Mouse (Mus musculus) neural tube, embryonic 13.5 days (tissue): ENCODE data around the gene Erfe. TPM values are rescaled to one million over a fixed set of nuclear protein-coding genes. Genes with fewer than 3 reads are reported as not detected.

Experiments used
- ATAC-seq: fragments of 200-750 bp; cut with Nextera tagmentation; 2 replicates; pipeline ENCODE4 v1.8.0; 2017; ENCODE audit warnings: low read depth, mild to moderate bottlenecking, moderate TSS enrichment, moderate library complexity
- H3K27ac ChIP-seq: fragments of 300-500 bp; sonication (generic); replicated peaks from 2 replicates; pipeline ENCODE4 v1.5.1; 2015; ENCODE audit warnings: moderate library complexity, mild to moderate bottlenecking, inconsistent platforms
- H3K27me3 ChIP-seq: fragments of 300-500 bp; sonication (generic); 2 replicates; pipeline ENCODE4 v1.6.1; 2015; ENCODE audit warnings: mild to moderate bottlenecking, inconsistent platforms
- H3K36me3 ChIP-seq: fragments of 300-500 bp; sonication (generic); 2 replicates; pipeline ENCODE4 v1.6.1; 2015; ENCODE audit warnings: mild to moderate bottlenecking, inconsistent platforms
- H3K4me1 ChIP-seq: fragments of 300-500 bp; sonication (generic); replicated peaks from 2 replicates; pipeline ENCODE4 v1.6.1; 2015; ENCODE audit warnings: inconsistent platforms
- H3K4me2 ChIP-seq: fragments of 300-500 bp; sonication (generic); 2 replicates; pipeline ENCODE4 v1.6.1; 2015; ENCODE audit warnings: inconsistent platforms, mild to moderate bottlenecking, moderate library complexity
- H3K4me3 ChIP-seq: fragments of 300-500 bp; sonication (generic); 2 replicates; pipeline ENCODE4 v1.5.1; 2015; ENCODE audit warnings: mild to moderate bottlenecking, inconsistent platforms
- H3K9ac ChIP-seq: fragments of 300-500 bp; sonication (generic); 2 replicates; pipeline ENCODE4 v1.6.1; 2015; ENCODE audit warnings: moderate library complexity, mild to moderate bottlenecking, inconsistent platforms
- H3K9me3 ChIP-seq: fragments of 300-500 bp; sonication (generic); 2 replicates; pipeline ENCODE4 v1.6.1; 2016; ENCODE audit warnings: inconsistent platforms
- WGBS: fragments of 180-500 bp; shearing (Covaris S2); methylation state at CpG from one replicate; pipeline ENCODE4 v1.1.7; 2015; 5-methylcytosine and 5-hydroxymethylcytosine counted together
- polyA plus RNA-seq: library from polyadenylated mRNA; unstranded; fragments of >200 nt; fragmentation: Nextera tagmentation; extraction: Ambion mirVana; gene quantifications from 2 replicates; pipeline ENCODE4 v1.2.1, GENCODE M21; 2015

Gene Erfe
- polyA plus RNA-seq, 1 experiment from 2014 or later: 0.47 TPM

DNA sequence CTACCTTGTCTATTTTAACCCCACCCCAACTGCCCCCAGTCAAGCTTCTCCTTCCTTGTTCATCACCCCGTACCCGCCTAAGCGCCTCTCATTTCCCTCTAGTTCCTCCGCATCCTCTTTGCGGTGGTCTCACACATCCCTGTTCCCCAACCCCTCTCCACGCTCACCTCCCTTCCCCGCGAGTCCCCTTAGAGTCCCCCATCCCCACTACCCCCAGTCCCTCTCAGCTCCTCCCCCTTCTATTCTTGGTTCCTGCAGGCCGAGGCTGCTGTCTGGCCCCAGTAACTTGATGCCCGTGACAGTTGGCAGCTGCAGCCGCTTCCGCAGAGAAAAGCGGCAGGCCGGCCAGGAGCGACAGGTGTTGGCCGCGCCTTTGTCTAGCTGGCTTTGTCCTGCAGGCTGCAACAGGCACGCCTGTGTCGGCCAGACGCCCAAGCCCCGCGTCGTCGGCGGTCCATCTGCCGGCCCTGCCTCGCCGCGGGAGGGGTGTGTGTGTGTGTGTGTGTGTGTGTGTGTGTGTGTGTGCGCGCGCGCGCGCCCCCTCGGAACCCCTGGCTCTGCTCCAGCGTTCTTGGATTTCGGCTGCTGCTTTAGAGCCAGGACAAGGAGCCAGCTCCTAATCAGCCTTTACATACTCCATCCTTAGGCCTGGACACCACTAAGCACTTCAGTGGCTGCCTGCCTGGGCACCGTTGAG is 47.8 kb downstream of the Erfe start, which contains the start of gene Hes6:
TSS of gene Hes6 (minus strand) at position 141 of the 697 bp plus-strand sequence.
- H3K36me3 ChIP-seq: peaks cover 20% of the 10 kb centered on the region; the same call in 1 of the 2 replicates
- peaks cover 57% of the 10 kb centered on the region for H3K4me1 ChIP-seq
- peak within 1 kb of the TSS; percentile 93 for H3K4me2 ChIP-seq
- 2% methylated on average over 20 of the region's 39 CpGs for WGBS
- peak within 1 kb of the TSS; percentile 90 for H3K9ac ChIP-seq
- H3K27ac ChIP-seq: peak within 1 kb of the TSS; percentile 93
- H3K4me3 ChIP-seq: peak within 1 kb of the TSS; percentile 71
- H3K9me3 ChIP-seq: no peaks in the 10 kb centered on the region
- ATAC-seq: peak; percentile 46
- no peaks in the 10 kb centered on the region for H3K27me3 ChIP-seq

GRCm38 (mm10) chr1:91414903-91415302 is 48.7 kb downstream of the Erfe start:
- Histone ChIP-seq H3K4me3 (no peak overlapping the region), H3K36me3 (peaks cover 23% of the 10 kb centered on the region; the same call in 1 of the 2 replicates), H3K4me1 (peaks cover 57% of the 10 kb centered on the region), H3K27ac (peak overlapping the region; percentile 93), H3K4me2 (peak overlapping the region; percentile 93), H3K9ac (peak overlapping the region; percentile 70), H3K27me3 (no peaks in the 10 kb centered on the region), H3K9me3 (no peaks in the 10 kb centered on the region)
- no peak for ATAC-seq
- WGBS: 14% methylated on average over 4 of the region's 4 CpGs

GRCm38 (mm10) chr1:91415311-91415710 is 49.1 kb downstream of the Erfe start:
- peaks cover 27% of the 10 kb centered on the region for H3K36me3 ChIP-seq
- H3K4me1 ChIP-seq: peaks cover 57% of the 10 kb centered on the region
- H3K27ac ChIP-seq: peak overlapping the region; percentile 93
- peak overlapping the region; percentile 93; the same call in 1 of the 2 replicates for H3K4me2 ChIP-seq
- no peaks in the 10 kb centered on the region for H3K9me3 ChIP-seq
- no peak overlapping the region for H3K4me3 ChIP-seq
- WGBS: 52% methylated on average over 5 of the region's 5 CpGs
- peak overlapping the region; percentile 70; the same call in 1 of the 2 replicates for H3K9ac ChIP-seq
- no peak for ATAC-seq
- no peaks in the 10 kb centered on the region for H3K27me3 ChIP-seq

DNA sequence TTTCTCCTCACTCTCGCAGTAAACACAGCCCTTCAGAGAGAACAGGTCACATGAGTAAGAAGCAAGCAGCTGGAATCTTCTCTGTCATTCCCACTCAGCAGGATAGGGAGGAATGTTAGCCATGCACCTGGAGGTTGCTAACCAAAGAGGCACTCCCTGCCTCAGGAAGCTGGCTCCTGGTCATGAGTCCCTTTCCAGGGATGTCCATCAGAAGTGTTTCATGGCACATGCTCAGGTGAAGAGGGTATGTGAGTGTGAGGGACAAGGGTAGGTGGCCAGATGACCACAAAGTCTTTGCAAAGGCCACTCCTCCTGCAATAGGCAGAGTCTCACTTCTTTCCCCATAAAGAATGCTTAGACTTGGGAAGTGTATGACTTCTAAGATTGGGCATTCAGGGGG is 51.8 kb downstream of the Erfe start:
- Histone ChIP-seq H3K9ac (no peak overlapping the region), H3K36me3 (peaks cover 22% of the 10 kb centered on the region), H3K27ac (no peak overlapping the region), H3K4me2 (no peak overlapping the region), H3K4me1 (peaks cover 35% of the 10 kb centered on the region), H3K9me3 (no peaks in the 10 kb centered on the region), H3K27me3 (no peaks in the 10 kb centered on the region), H3K4me3 (no peak overlapping the region)
- WGBS: 73% methylated on average over 1 of the region's 1 CpGs
- ATAC-seq: no peak

DNA sequence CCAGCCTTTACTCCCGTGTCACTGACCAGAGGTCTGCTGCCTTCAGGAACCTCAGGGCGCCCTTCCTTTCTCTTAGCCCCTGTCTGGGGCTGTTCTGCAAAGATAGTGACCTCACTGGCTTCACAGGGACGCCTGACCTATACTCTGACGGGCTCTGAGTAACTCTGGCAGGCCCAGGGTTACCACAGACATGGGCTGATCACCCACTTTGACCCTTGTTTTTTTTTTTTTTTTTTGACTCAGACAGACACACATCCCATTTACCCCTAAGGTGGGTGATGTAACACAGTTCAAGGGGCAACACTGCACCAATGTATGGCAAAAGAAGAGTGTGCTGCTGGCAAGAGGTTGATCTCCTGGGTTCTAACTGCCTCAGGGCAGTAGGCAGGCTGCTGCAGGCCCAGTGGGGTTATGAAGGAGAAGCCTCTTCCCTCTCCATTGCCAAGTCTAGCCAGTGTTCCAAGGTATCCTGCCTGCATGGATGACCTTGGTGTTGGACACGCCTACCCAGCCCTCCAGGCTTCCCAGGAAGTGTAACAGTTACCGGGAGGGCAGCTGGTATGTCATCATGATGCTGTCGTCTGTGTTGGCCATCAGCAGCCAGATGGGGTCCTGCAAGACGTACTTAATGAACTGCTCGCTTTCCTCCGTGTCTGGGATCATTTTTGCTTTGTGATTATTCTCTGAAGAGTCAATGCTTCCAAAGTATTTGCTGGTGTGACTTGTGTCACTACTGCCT is 53.8 kb downstream of the Erfe start:
- no peaks in the 10 kb centered on the region for H3K27me3 ChIP-seq
- no peak overlapping the region for H3K27ac ChIP-seq
- peaks cover 29% of the 10 kb centered on the region for H3K36me3 ChIP-seq
- no peak overlapping the region for H3K4me3 ChIP-seq
- H3K4me1 ChIP-seq: peaks cover 18% of the 10 kb centered on the region
- 61% methylated on average over 10 of the region's 10 CpGs for WGBS
- no peak overlapping the region for H3K4me2 ChIP-seq
- no peak overlapping the region for H3K9ac ChIP-seq
- no peaks in the 10 kb centered on the region for H3K9me3 ChIP-seq
- no peak for ATAC-seq

DNA sequence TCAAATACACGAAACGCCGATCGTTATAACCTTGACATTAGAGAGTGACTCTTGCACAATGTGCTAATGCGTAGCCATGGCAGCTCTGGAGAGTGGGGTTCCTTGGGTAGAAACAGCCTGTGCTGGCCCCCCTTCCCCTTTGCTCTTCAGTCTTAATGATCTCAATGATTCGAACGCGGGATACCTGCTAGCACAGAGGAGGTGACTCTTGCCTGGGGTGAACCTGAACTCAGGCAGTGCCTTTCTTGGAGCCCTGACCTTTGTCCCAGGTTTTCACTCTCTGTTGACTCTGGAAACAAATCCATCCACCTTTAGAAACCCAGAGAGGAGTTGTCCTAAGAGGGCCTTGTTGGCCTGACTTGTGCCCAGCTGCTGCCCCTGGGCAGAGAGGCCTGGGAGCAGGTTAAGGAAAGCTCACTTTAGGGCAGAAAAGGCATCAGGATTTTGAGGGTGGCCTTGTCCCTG is 54.4 kb downstream of the Erfe start:
- Histone ChIP-seq H3K36me3 (peaks cover 29% of the 10 kb centered on the region), H3K4me3 (no peak overlapping the region), H3K4me2 (no peak overlapping the region), H3K27me3 (no peaks in the 10 kb centered on the region), H3K4me1 (peaks cover 12% of the 10 kb centered on the region), H3K27ac (no peak overlapping the region), H3K9ac (no peak overlapping the region), H3K9me3 (no peaks in the 10 kb centered on the region)
- WGBS: 91% methylated on average over 8 of the region's 8 CpGs
- ATAC-seq: no peak

Other genes starting within 250 kb of the Erfe start
- 0.21 and 0.29 TPM in 2 replicates for gene Rbm44, start 221.3 kb upstream of the Erfe start, polyA plus RNA-seq
- gene Ramp1, start 186.6 kb upstream of the Erfe start, polyA plus RNA-seq: 2.7 and 3.2 TPM in 2 replicates
- 67.7 and 68.8 TPM in 2 replicates for gene Ube2f, start 116.1 kb upstream of the Erfe start, polyA plus RNA-seq
- 11.8 and 12.8 TPM in 2 replicates for gene Scly, start 68.1 kb upstream of the Erfe start, polyA plus RNA-seq
- 0.06 and 0.24 TPM in 2 replicates for gene Espnl, start 44.4 kb upstream of the Erfe start, polyA plus RNA-seq
- 0.25 and 0.37 TPM in 2 replicates for gene Klhl30, start 15.4 kb upstream of the Erfe start, polyA plus RNA-seq
- gene Ilkap, start 32.4 kb downstream of the Erfe start, polyA plus RNA-seq: 138 and 141 TPM in 2 replicates
- 146 and 163 TPM in 2 replicates for gene Hes6, start 47.6 kb downstream of the Erfe start, polyA plus RNA-seq
- gene Per2, start 92.9 kb downstream of the Erfe start, polyA plus RNA-seq: 3.3 and 4.1 TPM in 2 replicates
- 9.2 and 10.4 TPM in 2 replicates for gene Traf3ip1, start 128.2 kb downstream of the Erfe start, polyA plus RNA-seq
- 12.1 and 13.6 TPM in 2 replicates for gene Asb1, start 174.1 kb downstream of the Erfe start, polyA plus RNA-seq